Mouse (Mus musculus) embryonic facial prominence, embryonic 15.5 days (tissue): ENCODE results near the gene Lactb. TPM values are rescaled to one million over a fixed set of nuclear protein-coding genes. Genes with fewer than 3 reads are reported as not detected.

Experiments used
- ATAC-seq: fragments of 200-750 bp; cut with Nextera tagmentation; 2 replicates; pipeline ENCODE4 v1.8.0; 2017; ENCODE audit warnings: low read depth, moderate TSS enrichment; ENCODE audit not compliant: insufficient number of reproducible peaks, low FRiP score, low TSS enrichment
- H3K27ac ChIP-seq: fragments of 300-500 bp; sonication (generic); replicated peaks from 2 replicates; pipeline ENCODE4 v1.5.1; 2015; ENCODE audit warnings: mild to moderate bottlenecking, inconsistent platforms
- H3K27me3 ChIP-seq: fragments of 300-500 bp; sonication (generic); 2 replicates; pipeline ENCODE4 v1.6.1; 2015; ENCODE audit warnings: inconsistent platforms
- H3K36me3 ChIP-seq: fragments of 300-500 bp; sonication (generic); 2 replicates; pipeline ENCODE4 v1.6.1; 2015; ENCODE audit warnings: mild to moderate bottlenecking, inconsistent platforms
- H3K4me1 ChIP-seq: fragments of 300-500 bp; sonication (generic); 2 replicates; pipeline ENCODE4 v1.6.1; 2015; ENCODE audit warnings: inconsistent platforms
- H3K4me2 ChIP-seq: fragments of 300-500 bp; sonication (generic); replicated peaks from 2 replicates; pipeline ENCODE4 v1.6.1; 2015; ENCODE audit warnings: mild to moderate bottlenecking, inconsistent platforms
- H3K4me3 ChIP-seq: fragments of 300-500 bp; sonication (generic); replicated peaks from 2 replicates; pipeline ENCODE4 v1.5.1; 2015; ENCODE audit warnings: mild to moderate bottlenecking, inconsistent platforms
- H3K9ac ChIP-seq: fragments of 300-500 bp; sonication (generic); 2 replicates; pipeline ENCODE4 v1.6.1; 2015; ENCODE audit warnings: inconsistent platforms
- H3K9me3 ChIP-seq: fragments of 300-500 bp; sonication (generic); replicated peaks from 2 replicates; pipeline ENCODE4 v1.6.1; 2016; ENCODE audit warnings: inconsistent platforms
- WGBS: fragments of 180-500 bp; shearing (Covaris S2); methylation state at CpG from one replicate; pipeline ENCODE4 v1.1.7; 2015; 5-methylcytosine and 5-hydroxymethylcytosine counted together
- polyA plus RNA-seq: library from polyadenylated mRNA; unstranded; fragments of >200 nt; fragmentation: Nextera tagmentation; extraction: Ambion mirVana; gene quantifications from 2 replicates; pipeline ENCODE4 v1.2.1, GENCODE M21; 2015

Gene Lactb
- polyA plus RNA-seq, 1 experiment from 2014 or later: 9.1 TPM

DNA sequence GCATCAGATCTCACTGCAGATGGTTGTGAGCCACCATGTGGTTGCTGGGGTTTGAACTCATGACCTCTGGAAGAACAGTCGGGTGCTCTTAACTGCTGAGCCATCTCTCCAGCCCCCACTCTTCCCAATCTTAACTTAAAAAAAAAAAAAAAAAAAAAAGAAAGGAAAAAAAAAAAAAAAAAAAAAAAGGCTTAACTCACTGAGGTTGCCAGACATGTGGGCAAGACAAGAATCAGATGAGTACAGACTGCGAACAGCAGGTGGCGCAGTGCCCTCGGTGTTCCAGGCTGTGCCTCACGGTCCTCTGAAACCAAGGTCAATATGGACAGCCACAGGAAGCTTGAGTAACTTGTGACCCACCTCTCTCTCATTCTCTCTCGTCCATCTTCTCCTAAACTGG is 25.8 kb upstream of the Lactb start:
- H3K4me1 ChIP-seq: peaks cover 6% of the 10 kb centered on the region
- H3K9ac ChIP-seq: no peak overlapping the region
- H3K9me3 ChIP-seq: no peaks in the 10 kb centered on the region
- no peak overlapping the region for H3K27ac ChIP-seq
- no peaks in the 10 kb centered on the region for H3K27me3 ChIP-seq
- no peak overlapping the region for H3K4me3 ChIP-seq
- no peak overlapping the region for H3K4me2 ChIP-seq
- no peaks in the 10 kb centered on the region for H3K36me3 ChIP-seq
- 1% methylated on average over 6 of the region's 6 CpGs for WGBS
- ATAC-seq: peak; percentile 51; the same call in 1 of the 2 replicates

DNA sequence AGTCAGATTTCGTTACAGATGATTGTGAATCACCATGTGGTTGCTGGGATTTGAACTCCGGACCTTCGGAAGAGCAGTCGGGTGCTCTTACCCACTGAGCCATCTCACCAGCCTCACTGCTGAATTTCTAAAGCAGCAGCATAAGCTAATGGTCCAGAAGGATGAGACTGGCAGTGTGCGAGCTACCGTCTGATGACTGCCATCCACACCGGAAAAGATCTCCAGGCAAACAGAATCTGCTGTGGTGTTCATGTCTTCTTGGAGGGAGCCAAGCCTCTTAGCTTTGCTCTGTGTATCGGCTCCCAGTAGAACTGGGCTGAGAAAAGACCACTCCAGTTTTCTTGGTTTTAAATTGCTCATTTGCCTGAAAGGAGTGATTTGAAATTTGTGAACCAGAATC is 24.4 kb upstream of the Lactb start:
- Histone ChIP-seq H3K9ac (no peak overlapping the region), H3K36me3 (no peaks in the 10 kb centered on the region), H3K4me2 (no peak overlapping the region), H3K4me3 (no peak overlapping the region), H3K27ac (no peak overlapping the region), H3K9me3 (no peaks in the 10 kb centered on the region), H3K27me3 (no peaks in the 10 kb centered on the region), H3K4me1 (peaks cover 4% of the 10 kb centered on the region; the same call in 1 of the 2 replicates)
- 87% methylated on average over 8 of the region's 8 CpGs for WGBS
- no peak for ATAC-seq

DNA sequence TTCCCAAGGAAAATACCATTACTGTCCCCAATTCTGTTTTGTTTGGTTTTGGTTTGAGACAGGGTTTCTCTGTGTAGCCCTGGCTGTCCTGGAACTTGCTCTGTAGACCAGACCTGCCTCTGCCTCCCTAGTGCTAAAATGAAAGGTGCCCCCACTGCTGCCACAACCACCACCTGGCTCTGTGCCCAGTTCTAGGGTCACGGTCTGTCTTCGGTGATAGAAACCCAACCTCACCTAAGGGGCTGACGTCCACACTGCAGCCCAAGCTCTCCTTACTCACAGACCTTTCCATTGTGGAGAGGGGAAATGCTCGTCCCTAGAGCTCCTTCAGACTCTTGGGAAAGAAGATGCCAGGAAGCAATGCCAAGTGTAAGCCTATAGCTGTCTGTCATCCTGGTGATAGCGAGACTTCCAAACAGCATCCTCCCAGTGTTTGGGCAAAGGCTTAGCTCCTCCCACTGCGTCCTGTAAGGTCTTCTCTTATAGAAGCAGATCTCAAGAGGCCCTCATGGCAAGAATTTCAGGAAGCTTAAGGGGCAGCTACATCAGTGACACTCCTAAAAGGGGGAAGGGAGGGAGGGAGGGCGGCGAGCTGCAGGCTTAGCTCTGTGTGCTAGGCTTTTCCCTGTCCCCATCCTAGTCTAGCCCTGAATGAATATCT is 16.6 kb upstream of the Lactb start:
- ATAC-seq: no peak
- Histone ChIP-seq H3K4me2 (no peak overlapping the region), H3K4me1 (peaks cover 32% of the 10 kb centered on the region), H3K9ac (no peak overlapping the region), H3K4me3 (no peak overlapping the region), H3K36me3 (no peaks in the 10 kb centered on the region), H3K27me3 (no peaks in the 10 kb centered on the region), H3K9me3 (no peaks in the 10 kb centered on the region), H3K27ac (no peak overlapping the region)
- WGBS: 69% methylated on average over 8 of the region's 8 CpGs

DNA sequence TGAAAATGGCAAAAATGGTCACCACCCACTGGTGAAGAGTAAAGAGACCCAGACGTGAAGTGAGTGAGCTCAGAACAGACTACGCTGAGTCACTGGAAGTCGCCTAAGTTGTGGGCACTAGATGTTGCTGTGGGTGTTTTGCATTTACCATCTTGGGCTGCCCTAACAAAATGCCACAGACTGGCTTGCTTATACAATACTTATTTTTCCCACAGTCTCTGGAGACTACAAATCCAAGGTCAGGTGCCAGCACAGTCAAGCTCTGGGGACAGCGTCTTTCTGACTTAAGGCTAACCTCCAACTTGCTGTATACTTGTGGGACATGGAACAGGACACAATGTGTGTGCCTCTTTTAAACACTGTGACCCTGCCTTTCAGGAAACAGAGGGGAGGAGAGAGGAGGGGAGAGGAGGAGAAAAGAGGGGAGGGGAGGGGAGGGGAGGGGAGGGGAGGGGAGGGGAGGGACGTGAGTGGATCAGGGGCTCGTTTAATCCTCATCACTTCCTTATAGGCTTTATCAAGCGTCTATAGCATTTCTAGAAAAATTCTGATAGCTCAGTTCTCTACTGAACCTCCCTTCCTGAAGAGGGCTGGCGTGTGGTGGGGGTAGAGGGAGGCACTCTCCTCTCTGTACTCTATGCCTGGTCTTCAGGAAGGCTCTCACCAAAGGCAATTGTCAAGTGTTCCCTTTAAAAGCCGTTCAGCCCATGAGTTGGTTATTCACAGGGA is 15.9 kb upstream of the Lactb start:
- Histone ChIP-seq H3K36me3 (no peaks in the 10 kb centered on the region), H3K4me2 (no peak overlapping the region), H3K27ac (no peak overlapping the region), H3K9me3 (no peaks in the 10 kb centered on the region), H3K27me3 (no peaks in the 10 kb centered on the region), H3K9ac (no peak overlapping the region), H3K4me1 (peaks cover 32% of the 10 kb centered on the region), H3K4me3 (no peak overlapping the region)
- no peak for ATAC-seq
- 64% methylated on average over 9 of the region's 9 CpGs for WGBS

DNA sequence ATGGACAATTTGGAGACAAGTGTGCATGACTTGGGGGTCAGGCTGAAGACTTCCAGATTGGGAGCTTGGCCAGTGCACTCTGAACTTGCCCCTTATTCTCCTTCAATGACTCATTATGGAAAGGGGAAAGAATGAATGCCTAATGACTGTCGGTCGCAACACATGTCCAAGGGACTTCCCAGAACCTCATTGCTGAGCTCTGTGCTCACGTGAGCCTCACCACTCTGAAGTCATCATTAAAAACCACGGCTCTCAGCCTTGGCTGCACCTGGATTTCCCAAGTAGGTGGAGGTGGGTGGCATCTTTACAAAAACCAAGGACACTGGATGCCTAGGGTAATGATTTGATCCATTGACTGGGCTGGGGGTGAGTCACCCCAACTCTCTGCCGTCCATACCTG is 14.8 kb upstream of the Lactb start:
- Histone ChIP-seq H3K9ac (no peak overlapping the region), H3K27ac (peak overlapping the region; percentile 86; the same call in 1 of the 2 replicates), H3K9me3 (no peaks in the 10 kb centered on the region), H3K4me3 (no peak overlapping the region), H3K36me3 (no peaks in the 10 kb centered on the region), H3K4me1 (peaks cover 32% of the 10 kb centered on the region), H3K4me2 (no peak overlapping the region), H3K27me3 (no peaks in the 10 kb centered on the region)
- no peak for ATAC-seq
- 75% methylated on average over 5 of the region's 5 CpGs for WGBS

DNA sequence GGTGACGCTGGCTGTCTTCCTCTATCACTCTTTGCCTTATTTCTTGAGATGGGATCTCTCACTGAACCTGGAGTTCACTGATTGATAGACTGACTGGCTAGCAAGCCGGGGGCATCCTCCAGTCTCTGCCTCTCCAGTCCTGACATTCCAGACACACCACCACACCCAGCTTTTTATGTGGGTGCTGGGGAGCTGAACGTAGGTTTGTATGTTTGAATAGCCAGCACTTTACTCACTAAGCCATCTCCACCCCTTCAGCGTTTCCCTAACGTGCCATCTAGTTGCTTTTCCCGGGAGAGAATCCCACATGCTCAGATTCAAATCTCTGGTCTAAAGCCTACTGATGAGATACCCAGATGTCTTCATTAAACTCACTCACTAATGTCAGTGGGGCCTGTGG is 14.3 kb upstream of the Lactb start:
- ATAC-seq: no peak
- Histone ChIP-seq H3K9me3 (no peaks in the 10 kb centered on the region), H3K4me1 (peaks cover 32% of the 10 kb centered on the region), H3K4me2 (no peak overlapping the region), H3K27ac (peak overlapping the region; percentile 86), H3K36me3 (no peaks in the 10 kb centered on the region), H3K4me3 (no peak overlapping the region), H3K27me3 (no peaks in the 10 kb centered on the region), H3K9ac (no peak overlapping the region)
- WGBS: 47% methylated on average over 6 of the region's 6 CpGs

DNA sequence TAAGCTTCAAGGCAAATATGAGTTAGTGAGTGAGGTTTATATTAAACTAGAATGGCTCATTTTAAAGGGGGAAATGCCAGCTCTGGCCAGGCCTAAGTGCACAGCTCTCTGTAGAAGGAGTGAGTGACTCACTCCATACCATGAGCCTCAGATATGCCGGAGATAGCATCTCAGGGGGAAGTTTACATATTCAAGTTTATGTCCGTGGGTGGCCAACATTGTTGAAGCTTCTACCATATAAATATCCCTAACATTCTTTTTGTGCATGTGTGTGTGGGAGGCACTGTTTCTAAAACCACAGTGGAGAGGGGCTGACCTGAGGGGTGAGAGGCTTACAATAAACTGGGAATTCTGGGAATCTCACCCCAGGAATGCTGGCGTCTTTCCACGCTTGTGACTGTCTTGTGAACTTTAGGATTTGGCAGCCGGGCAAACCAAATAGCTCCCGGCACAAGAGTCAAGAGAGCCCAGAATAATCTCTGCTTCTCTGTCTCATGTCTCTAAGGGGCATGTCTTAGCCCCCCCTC is 13.7 kb upstream of the Lactb start:
- H3K9me3 ChIP-seq: no peaks in the 10 kb centered on the region
- H3K27me3 ChIP-seq: no peaks in the 10 kb centered on the region
- H3K4me3 ChIP-seq: no peak overlapping the region
- peak; percentile 78 for ATAC-seq
- WGBS: 15% methylated on average over 6 of the region's 6 CpGs
- H3K36me3 ChIP-seq: no peaks in the 10 kb centered on the region
- peaks cover 32% of the 10 kb centered on the region for H3K4me1 ChIP-seq
- H3K9ac ChIP-seq: no peak overlapping the region
- no peak overlapping the region for H3K4me2 ChIP-seq
- peak overlapping the region; percentile 86 for H3K27ac ChIP-seq

DNA sequence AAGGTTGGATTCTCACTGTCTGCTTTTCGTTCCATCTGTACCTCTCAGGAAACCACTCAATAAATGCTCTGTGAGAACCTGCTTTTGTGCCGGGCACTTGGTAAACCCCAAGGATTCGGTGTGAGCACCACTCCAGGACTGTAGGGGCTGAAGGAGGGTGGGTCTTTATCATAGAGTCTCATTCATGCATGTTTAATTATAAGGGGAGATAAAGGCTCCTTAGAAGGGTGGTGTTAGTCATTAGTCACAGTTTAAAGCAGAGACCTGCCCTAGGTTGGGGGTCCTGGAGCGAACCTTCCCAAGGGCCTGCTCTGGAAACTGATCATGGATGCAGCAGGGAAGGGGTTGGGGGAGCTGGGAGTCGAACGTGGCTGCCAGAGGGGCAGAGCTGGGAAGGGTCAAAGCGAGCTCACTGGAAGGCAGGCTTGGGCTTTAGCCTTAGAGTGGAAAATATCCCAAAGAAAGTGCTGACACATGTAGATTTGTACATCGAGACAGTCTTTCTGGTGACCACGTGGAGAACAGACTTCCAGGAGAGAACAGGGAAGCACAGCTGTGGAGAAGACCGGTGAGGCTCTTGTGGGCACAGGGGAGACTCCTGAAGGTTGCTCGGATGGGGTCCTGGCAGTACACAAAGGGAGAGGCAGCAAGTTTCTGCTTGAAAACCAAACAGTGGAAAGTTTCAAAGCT is 13.1 kb upstream of the Lactb start:
- H3K4me3 ChIP-seq: no peak overlapping the region
- peak; percentile 20; the same call in 1 of the 2 replicates for ATAC-seq
- H3K36me3 ChIP-seq: no peaks in the 10 kb centered on the region
- H3K9me3 ChIP-seq: no peaks in the 10 kb centered on the region
- peak overlapping the region; percentile 86 for H3K27ac ChIP-seq
- no peak overlapping the region for H3K9ac ChIP-seq
- no peaks in the 10 kb centered on the region for H3K27me3 ChIP-seq
- H3K4me1 ChIP-seq: peaks cover 32% of the 10 kb centered on the region
- 35% methylated on average over 11 of the region's 11 CpGs for WGBS
- no peak overlapping the region for H3K4me2 ChIP-seq

DNA sequence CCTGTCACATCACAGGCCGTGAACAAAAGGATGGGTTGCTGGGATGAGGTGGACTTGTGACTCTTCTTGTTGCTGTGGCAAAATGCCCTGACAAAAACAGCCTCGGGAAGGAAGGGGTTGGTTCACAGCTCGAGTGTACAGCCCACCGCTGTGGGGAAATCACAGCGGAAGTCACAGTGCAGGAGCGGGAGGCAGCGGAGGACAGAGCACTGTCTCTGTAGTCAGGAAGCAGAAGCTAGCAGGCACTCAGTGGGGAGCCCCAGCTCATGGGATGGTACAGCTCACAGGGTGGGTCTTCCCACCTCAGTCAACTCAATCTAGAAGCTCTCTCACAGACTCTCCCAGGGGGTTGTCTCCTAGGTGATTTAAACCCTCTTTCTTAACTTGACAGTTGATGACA is 10.1 kb upstream of the Lactb start:
- Histone ChIP-seq H3K4me1 (peaks cover 32% of the 10 kb centered on the region), H3K27ac (no peak overlapping the region), H3K27me3 (no peaks in the 10 kb centered on the region), H3K4me3 (no peak overlapping the region), H3K9me3 (no peaks in the 10 kb centered on the region), H3K4me2 (no peak overlapping the region), H3K9ac (no peak overlapping the region), H3K36me3 (no peaks in the 10 kb centered on the region)
- 81% methylated on average over 7 of the region's 7 CpGs for WGBS
- ATAC-seq: no peak

DNA sequence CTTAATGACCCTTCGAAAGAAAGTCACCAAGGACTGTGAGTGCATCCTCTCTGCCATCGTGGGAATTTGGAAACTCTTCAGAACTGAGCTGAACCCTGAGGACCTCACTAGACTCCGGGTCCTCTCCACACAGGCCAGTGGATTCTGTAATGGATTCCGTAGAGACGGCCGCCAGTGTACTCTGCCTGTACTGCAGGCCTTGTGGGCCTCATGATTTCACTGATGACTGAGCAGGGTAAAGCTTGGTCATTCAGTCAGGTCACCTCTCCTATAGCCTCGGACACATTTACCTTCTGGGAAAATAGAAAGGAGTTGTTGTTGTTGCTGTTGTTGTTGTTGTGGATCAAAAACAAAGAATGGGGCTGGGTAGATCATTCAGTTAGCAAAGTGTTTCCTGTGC is 6.8 kb upstream of the Lactb start:
- no peaks in the 10 kb centered on the region for H3K36me3 ChIP-seq
- H3K4me2 ChIP-seq: no peak overlapping the region
- no peaks in the 10 kb centered on the region for H3K27me3 ChIP-seq
- WGBS: 78% methylated on average over 7 of the region's 7 CpGs
- ATAC-seq: no peak
- H3K9me3 ChIP-seq: no peaks in the 10 kb centered on the region
- H3K4me3 ChIP-seq: no peak overlapping the region
- no peak overlapping the region for H3K27ac ChIP-seq
- H3K9ac ChIP-seq: no peak overlapping the region
- H3K4me1 ChIP-seq: peaks cover 2% of the 10 kb centered on the region; the same call in 1 of the 2 replicates

DNA sequence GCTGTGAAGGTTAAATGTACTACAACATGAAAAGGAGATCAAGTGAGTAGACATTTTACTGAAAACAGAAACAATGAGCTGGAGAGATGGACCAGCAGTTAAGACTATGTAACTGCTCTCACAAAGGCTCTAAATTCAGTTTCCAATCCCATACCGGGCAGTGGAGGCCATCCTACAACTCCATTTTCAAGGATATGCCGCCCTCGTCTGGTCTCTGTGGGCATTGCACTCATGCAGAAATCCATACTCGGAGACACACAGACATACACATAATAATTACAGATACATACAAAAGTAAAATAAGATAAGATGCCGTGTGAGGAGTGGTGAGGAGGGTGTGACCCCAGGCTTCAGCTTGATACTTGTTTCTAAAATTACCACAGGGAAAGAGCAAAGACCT is 5.2 kb upstream of the Lactb start:
- no peak overlapping the region for H3K9ac ChIP-seq
- ATAC-seq: no peak
- no peak overlapping the region for H3K27ac ChIP-seq
- H3K9me3 ChIP-seq: no peaks in the 10 kb centered on the region
- H3K4me3 ChIP-seq: no peak overlapping the region
- H3K36me3 ChIP-seq: no peaks in the 10 kb centered on the region
- H3K4me1 ChIP-seq: peaks cover 3% of the 10 kb centered on the region; the same call in 1 of the 2 replicates
- H3K4me2 ChIP-seq: no peak overlapping the region
- WGBS: 13% methylated on average over 5 of the region's 5 CpGs
- H3K27me3 ChIP-seq: no peaks in the 10 kb centered on the region
